Mouse (Mus musculus) ES-Bruce4 (cell line): ENCODE measurements at regions not wholly inside any gene's neighbourhood (a gene's known extent, or its start where the extent isn't known, plus 50 kb on each side); places are given as distances from the start of the nearest gene placed in this dataset.

ENCODE experiments used
- CTCF ChIP-seq: IDR thresholded peaks from one replicate; pipeline ENCODE4 v1.8.1; 2011; ENCODE audit warnings: low read depth, low read length
- EP300 ChIP-seq: IDR thresholded peaks from 2 replicates; pipeline ENCODE4 v1.6.1; 2011; ENCODE audit warnings: low read depth, low read length; ENCODE audit not compliant: insufficient read depth
- POLR2A ChIP-seq: IDR thresholded peaks from one replicate; pipeline ENCODE4 v1.8.1; 2011; ENCODE audit warnings: low read length; ENCODE audit not compliant: insufficient read depth

GRCm38 (mm10) chr3:128113209-128113608 lies 217.1 kb upstream of the Fam241a start:
- TF ChIP-seq CTCF = no peak
- TF ChIP-seq POLR2A = no peak
- no peak for TF ChIP-seq EP300
